In genomic region chr2:12147902-12148301, GRCm38 (mm10) we compare ENCODE assay signal across 24 mouse cellular contexts.
A peak's percentile ranks its signal among the peaks of the same experiment; 100 is the strongest.
DNase-seq lines count a peak whose midpoint lies in the region; ATAC-seq and TF ChIP-seq lines count a peak whose summit lies in the region.
"Had no signal": no experiment of that assay in that cellular context is flagged by ENCODE, and none has a peak within 500 bp of the region (broad histone marks: within the 10 kb centered on the region; RNA-seq: fewer than 3 reads in every experiment).

No protein-coding gene starts in this region.

- H3K36me3 ChIP-seq in embryonic facial prominence, embryonic 13.5 days: no peaks in the 10 kb centered on the region
- H3K36me3 ChIP-seq in embryonic facial prominence, embryonic 10.5 days (replicated peaks): peaks cover 3% of the 10 kb centered on the region; the same call in 1 of the 2 replicates
- H3K36me3 ChIP-seq in kidney, embryonic 15.5 days: peaks cover 19% of the 10 kb centered on the region
- H3K36me3 ChIP-seq in liver, adult 2 months (ENCODE audit: control insufficient read depth, insufficient read depth, low read length): no peaks in the 10 kb centered on the region
- H3K36me3 ChIP-seq: embryonic facial prominence, embryonic 12.5 days; forebrain, embryonic 12.5 days; G1E; heart, embryonic 10.5 days; hindbrain, embryonic 12.5 days had no signal

- DNase-seq in embryonic facial prominence, embryonic 10.5 days (ENCODE audit: low spot score): no peak
- DNase-seq in kidney, adult 9 months: peak; percentile 63
- peak; percentile 91 for DNase-seq in liver, adult 2 months (ENCODE audit: extremely low read depth, low read depth, low spot score)
- DNase-seq in liver: no peak
- no peak for DNase-seq in cerebellum, adult 11-12 months
- DNase-seq: adrenal gland, adult 8-10 months; adrenal gland, postnatal 36 days; B cell, adult 2 months; cerebellum, adult 8-10 months; cerebellum, postnatal 14 days; embryo, embryonic 11 days; gastrocnemius, postnatal 10 days; heart, adult 18-20 months; heart, postnatal 10 days; heart, postnatal 4 days had no signal

- no peak overlapping the region for H3K9ac ChIP-seq in embryonic facial prominence, embryonic 13.5 days
- H3K9ac ChIP-seq in kidney, embryonic 15.5 days: no peak overlapping the region
- H3K9ac ChIP-seq in liver, adult 2 months (ENCODE audit: low read depth, low read length): no peak overlapping the region
- H3K9ac ChIP-seq: embryonic facial prominence, embryonic 12.5 days; forebrain, embryonic 12.5 days; hindbrain, embryonic 12.5 days had no signal

- no peak for ATAC-seq in embryonic facial prominence, embryonic 13.5 days (ENCODE audit: insufficient number of reproducible peaks, insufficient read depth, low FRiP score, low TSS enrichment, low read depth)
- no peak for ATAC-seq in kidney, embryonic 15.5 days (replicated peaks; ENCODE audit: low FRiP score)
- ATAC-seq: CD4-positive, CD25-positive, alpha-beta regulatory T cell, adult 4 months; forebrain, embryonic 16.5 days had no signal

- no peak overlapping the region for H3K4me2 ChIP-seq in embryonic facial prominence, embryonic 13.5 days
- H3K4me2 ChIP-seq in kidney, embryonic 15.5 days: no peak overlapping the region
- H3K4me2 ChIP-seq: embryonic facial prominence, embryonic 12.5 days; forebrain, embryonic 12.5 days; hindbrain, embryonic 12.5 days had no signal

- TF ChIP-seq CTCF in liver, adult 2 months (IDR thresholded peaks at IDR 0.05; ENCODE audit: low read depth, low read length): no peak

- H3K4me3 ChIP-seq in embryonic facial prominence, embryonic 13.5 days: no peak overlapping the region
- no peak overlapping the region for H3K4me3 ChIP-seq in embryonic facial prominence, embryonic 10.5 days
- H3K4me3 ChIP-seq in kidney, embryonic 15.5 days (replicated peaks): no peak overlapping the region
- H3K4me3 ChIP-seq in liver, adult 2 months (ENCODE audit: insufficient read depth, low read depth, low read length): no peak overlapping the region
- H3K4me3 ChIP-seq: embryonic facial prominence, embryonic 12.5 days; forebrain, embryonic 12.5 days; heart, embryonic 10.5 days; hindbrain, embryonic 12.5 days had no signal

- no peaks in the 10 kb centered on the region for H3K9me3 ChIP-seq in embryonic facial prominence, embryonic 13.5 days
- no peaks in the 10 kb centered on the region for H3K9me3 ChIP-seq in embryonic facial prominence, embryonic 10.5 days
- no peaks in the 10 kb centered on the region for H3K9me3 ChIP-seq in kidney, embryonic 15.5 days (replicated peaks)
- H3K9me3 ChIP-seq: embryonic facial prominence, embryonic 12.5 days; forebrain, embryonic 12.5 days; G1E; heart, embryonic 10.5 days; hindbrain, embryonic 12.5 days had no signal

- H3K27me3 ChIP-seq in embryonic facial prominence, embryonic 13.5 days: no peaks in the 10 kb centered on the region
- H3K27me3 ChIP-seq in embryonic facial prominence, embryonic 10.5 days (replicated peaks; ENCODE audit: low read depth, poor library complexity, severe bottlenecking): no peaks in the 10 kb centered on the region
- H3K27me3 ChIP-seq in kidney, embryonic 15.5 days: no peaks in the 10 kb centered on the region
- no peaks in the 10 kb centered on the region for H3K27me3 ChIP-seq in liver, adult 2 months (ENCODE audit: control insufficient read depth, insufficient read depth, low read length)
- H3K27me3 ChIP-seq: embryonic facial prominence, embryonic 12.5 days; forebrain, embryonic 12.5 days; hindbrain, embryonic 12.5 days had no signal

- TF ChIP-seq POLR2A in liver, adult 2 months (IDR thresholded peaks at IDR 0.05; ENCODE audit: extremely low read depth, insufficient read depth, low read length): no peak

- WGBS in embryonic facial prominence, embryonic 13.5 days: 77% methylated on average over 2 of the region's 2 CpGs
- 80% methylated on average over 2 of the region's 2 CpGs for WGBS in embryonic facial prominence, embryonic 10.5 days
- WGBS in kidney, embryonic 15.5 days: 68% methylated on average over 2 of the region's 2 CpGs
- WGBS in liver, adult 2 months: 36% methylated on average over 2 of the region's 2 CpGs

- H3K4me1 ChIP-seq in embryonic facial prominence, embryonic 13.5 days: peaks cover 12% of the 10 kb centered on the region
- no peaks in the 10 kb centered on the region for H3K4me1 ChIP-seq in embryonic facial prominence, embryonic 10.5 days
- H3K4me1 ChIP-seq in kidney, embryonic 15.5 days: no peaks in the 10 kb centered on the region
- peaks cover 2% of the 10 kb centered on the region; the same call in 1 of the 2 replicates for H3K4me1 ChIP-seq in liver, adult 2 months (ENCODE audit: control insufficient read depth, insufficient read depth, low read length)
- H3K4me1 ChIP-seq: forebrain, embryonic 12.5 days; heart, embryonic 10.5 days; hindbrain, embryonic 12.5 days had no signal

- H3K79me2 ChIP-seq in liver, adult 2 months (ENCODE audit: control insufficient read depth, insufficient read depth, low read length): no peaks in the 10 kb centered on the region

- H3K27ac ChIP-seq in embryonic facial prominence, embryonic 13.5 days: peak overlapping the region; percentile 71
- no peak overlapping the region for H3K27ac ChIP-seq in embryonic facial prominence, embryonic 10.5 days (replicated peaks)
- no peak overlapping the region for H3K27ac ChIP-seq in kidney, embryonic 15.5 days
- no peak overlapping the region for H3K27ac ChIP-seq in liver, adult 2 months (replicated peaks; ENCODE audit: insufficient read depth, low read depth, low read length)
- H3K27ac ChIP-seq: embryonic facial prominence, embryonic 12.5 days; forebrain, embryonic 12.5 days; heart, embryonic 10.5 days; hindbrain, embryonic 12.5 days had no signal

Comparison
In these comparisons a context has a peak if more than half of its experiments do, and no peak if none do; other contexts are left out.
1. DNase-seq: peak in kidney, adult 9 months (single experiment) and liver, adult 2 months (single experiment); none in embryonic facial prominence, embryonic 10.5 days (single experiment), liver (single experiment) and cerebellum, adult 11-12 months (single experiment).